Mouse (Mus musculus) limb, embryonic 14.5 days (tissue): ENCODE measurements around the gene Slc6a21. TPM values are rescaled to one million over a fixed set of nuclear protein-coding genes. Genes with fewer than 3 reads are reported as not detected.
A peak's percentile ranks its signal among the peaks of the same experiment; 100 is the strongest.

Experiments used
- ATAC-seq: fragments of 200-750 bp; cut with Nextera tagmentation; 2 replicates; pipeline ENCODE4 v1.8.0; 2017; ENCODE audit warnings: low read depth, moderate number of reproducible peaks, moderate TSS enrichment; ENCODE audit not compliant: low FRiP score
- DNase-seq: peaks from one replicate; pipeline ENCODE4 v3.0.0-alpha.2; 2015; ENCODE audit warnings: low spot score
- H3K27ac ChIP-seq: fragments of 300-500 bp; sonication (generic); replicated peaks from 2 replicates; pipeline ENCODE4 v1.5.1; 2014; ENCODE audit warnings: low read depth, mild to moderate bottlenecking, low read length, moderate library complexity, mixed read lengths
- H3K27me3 ChIP-seq: fragments of 300-500 bp; sonication (generic); 2 replicates; pipeline ENCODE4 v1.6.1; 2014; ENCODE audit warnings: low read length, mixed read lengths; ENCODE audit not compliant: control insufficient read depth, insufficient read depth
- H3K36me3 ChIP-seq: fragments of 300-500 bp; sonication (generic); 2 replicates; pipeline ENCODE4 v1.6.1; 2014; ENCODE audit warnings: mild to moderate bottlenecking, low read length, moderate library complexity, mixed read lengths; ENCODE audit not compliant: control insufficient read depth, insufficient read depth
- H3K4me1 ChIP-seq: fragments of 300-500 bp; sonication (generic); 2 replicates; pipeline ENCODE4 v1.6.1; 2014; ENCODE audit warnings: antibody characterized with exemption, low read length, mixed read lengths; ENCODE audit not compliant: control insufficient read depth, insufficient read depth
- H3K4me2 ChIP-seq: fragments of 300-500 bp; sonication (generic); replicated peaks from 2 replicates; pipeline ENCODE4 v1.6.1; 2014; ENCODE audit warnings: low read depth, mild to moderate bottlenecking, low read length, moderate library complexity; ENCODE audit not compliant: severe bottlenecking
- H3K4me3 ChIP-seq: fragments of 300-500 bp; sonication (generic); replicated peaks from 2 replicates; pipeline ENCODE4 v1.5.1; 2014; ENCODE audit warnings: low read length
- H3K9ac ChIP-seq: fragments of 300-500 bp; sonication (generic); 2 replicates; pipeline ENCODE4 v1.6.1; 2014; ENCODE audit warnings: mild to moderate bottlenecking, low read depth, low read length, moderate library complexity; ENCODE audit not compliant: severe bottlenecking
- H3K9me3 ChIP-seq: fragments of 300-500 bp; sonication (generic); 2 replicates; pipeline ENCODE4 v1.6.1; 2016; ENCODE audit warnings: low read length; ENCODE audit not compliant: control insufficient read depth
- POLR2A ChIP-seq: fragments of 200-500 bp; IDR thresholded peaks from 2 replicates; pipeline ENCODE4 v1.8.0; 2012; ENCODE audit warnings: inconsistent platforms, mild to moderate bottlenecking, moderate library complexity, borderline replicate concordance; ENCODE audit not compliant: insufficient read depth, insufficient read length; ENCODE audit errors: extremely low read depth
- WGBS: fragments of 180-500 bp; shearing (Covaris S2); extraction: QIAGEN DNeasy Blood & Tissue Kit; methylation state at CpG from one replicate; pipeline ENCODE4 v1.1.7; 2014; 5-methylcytosine and 5-hydroxymethylcytosine counted together
- polyA plus RNA-seq, 2 experiments: library from polyadenylated mRNA; depleted of rRNA in 1 of 2; stranded (reverse) in 1 of 2; unstranded in 1 of 2; fragments of >200 nt; fragmentation: Nextera tagmentation in 1 of 2; extraction: Ambion mirVana in 1 of 2; gene quantifications; 2 replicates each; pipeline versions ENCODE4 v1.2.1 to v1.2.3; 2012 to 2014

The Slc6a21 gene
- polyA plus RNA-seq, 2 experiments: not detected

GRCm38 (mm10) chr7:45273672-45274071 is 3.6 kb upstream of the Slc6a21 start:
- H3K4me3 ChIP-seq: no peak overlapping the region
- no peak overlapping the region for H3K4me2 ChIP-seq
- TF ChIP-seq POLR2A: no peak
- WGBS: 91% methylated on average over 8 of the region's 8 CpGs
- H3K36me3 ChIP-seq: no peaks in the 10 kb centered on the region
- H3K4me1 ChIP-seq: no peaks in the 10 kb centered on the region
- 0 out of 2 replicates have a peak, but pooled peaks cover 8% of the 10 kb centered on the region for H3K27me3 ChIP-seq
- no peak overlapping the region for H3K9ac ChIP-seq
- H3K27ac ChIP-seq: no peak overlapping the region
- H3K9me3 ChIP-seq: no peaks in the 10 kb centered on the region
- ATAC-seq: no peak
- no peak for DNase-seq

GRCm38 (mm10) chr7:45286486-45286885 is 9.2 kb downstream of the Slc6a21 start:
- H3K27me3 ChIP-seq: no peaks in the 10 kb centered on the region
- H3K27ac ChIP-seq: no peak overlapping the region
- no peak overlapping the region for H3K4me3 ChIP-seq
- H3K9ac ChIP-seq: no peak overlapping the region
- no peaks in the 10 kb centered on the region for H3K36me3 ChIP-seq
- no peak overlapping the region for H3K4me2 ChIP-seq
- 77% methylated on average over 13 of the region's 13 CpGs for WGBS
- TF ChIP-seq POLR2A: no peak
- no peak for DNase-seq
- ATAC-seq: no peak
- H3K9me3 ChIP-seq: no peaks in the 10 kb centered on the region
- no peaks in the 10 kb centered on the region for H3K4me1 ChIP-seq

GRCm38 (mm10) chr7:45296626-45297025 is 19.3 kb downstream of the Slc6a21 start:
- no peaks in the 10 kb centered on the region for H3K27me3 ChIP-seq
- 53% methylated on average over 1 of the region's 1 CpGs for whole genome bisulfite sequencing
- no peak for ATAC-seq
- H3K4me2 ChIP-seq: no peak overlapping the region
- no peaks in the 10 kb centered on the region for H3K9me3 ChIP-seq
- no peak for DNase-seq
- H3K4me3 ChIP-seq: no peak overlapping the region
- TF ChIP-seq POLR2A: no peak
- H3K4me1 ChIP-seq: no peaks in the 10 kb centered on the region
- H3K27ac ChIP-seq: no peak overlapping the region
- H3K9ac ChIP-seq: no peak overlapping the region
- no peaks in the 10 kb centered on the region for H3K36me3 ChIP-seq

- WGBS: 58% methylated on average over 3 of the region's 3 CpGs
- no peak for DNase-seq
- Histone ChIP-seq H3K4me1 (no peaks in the 10 kb centered on the region), H3K9me3 (no peaks in the 10 kb centered on the region), H3K27me3 (no peaks in the 10 kb centered on the region), H3K27ac (no peak overlapping the region), H3K4me3 (no peak overlapping the region), H3K4me2 (no peak overlapping the region), H3K36me3 (0 out of 2 replicates have a peak, but pooled peaks cover 2% of the 10 kb centered on the region), H3K9ac (no peak overlapping the region)
- no peak for ATAC-seq
- TF ChIP-seq POLR2A: no peak
Observed at GRCm38 (mm10) chr7:45297563-45297962, 20.2 kb downstream of the Slc6a21 start.

- Histone ChIP-seq H3K4me1 (no peaks in the 10 kb centered on the region), H3K36me3 (peaks cover 22% of the 10 kb centered on the region), H3K27ac (no peak overlapping the region), H3K27me3 (no peaks in the 10 kb centered on the region), H3K4me3 (no peak overlapping the region), H3K9me3 (no peaks in the 10 kb centered on the region), H3K4me2 (no peak overlapping the region), H3K9ac (no peak overlapping the region)
- 14% methylated on average over 5 of the region's 5 CpGs for WGBS
- ATAC-seq (peak; percentile 86), DNase-seq (peak; percentile 88)
- no peak for TF ChIP-seq POLR2A
Observed at GRCm38 (mm10) chr7:45299752-45300151, 22.4 kb downstream of the Slc6a21 start.

- Histone ChIP-seq H3K4me2 (no peak overlapping the region), H3K36me3 (peaks cover 22% of the 10 kb centered on the region), H3K9ac (no peak overlapping the region), H3K4me3 (no peak overlapping the region), H3K4me1 (no peaks in the 10 kb centered on the region), H3K27ac (no peak overlapping the region), H3K27me3 (no peaks in the 10 kb centered on the region), H3K9me3 (no peaks in the 10 kb centered on the region)
- ATAC-seq (peak; percentile 28; the same call in 1 of the 2 replicates), DNase-seq (peak; percentile 63)
- no peak for TF ChIP-seq POLR2A
- WGBS: 24% methylated on average over 6 of the region's 6 CpGs
Observed at GRCm38 (mm10) chr7:45300270-45300669, 23.0 kb downstream of the Slc6a21 start.
